ENCODE assay signal across 21 mouse cellular contexts in the genomic region with DNA sequence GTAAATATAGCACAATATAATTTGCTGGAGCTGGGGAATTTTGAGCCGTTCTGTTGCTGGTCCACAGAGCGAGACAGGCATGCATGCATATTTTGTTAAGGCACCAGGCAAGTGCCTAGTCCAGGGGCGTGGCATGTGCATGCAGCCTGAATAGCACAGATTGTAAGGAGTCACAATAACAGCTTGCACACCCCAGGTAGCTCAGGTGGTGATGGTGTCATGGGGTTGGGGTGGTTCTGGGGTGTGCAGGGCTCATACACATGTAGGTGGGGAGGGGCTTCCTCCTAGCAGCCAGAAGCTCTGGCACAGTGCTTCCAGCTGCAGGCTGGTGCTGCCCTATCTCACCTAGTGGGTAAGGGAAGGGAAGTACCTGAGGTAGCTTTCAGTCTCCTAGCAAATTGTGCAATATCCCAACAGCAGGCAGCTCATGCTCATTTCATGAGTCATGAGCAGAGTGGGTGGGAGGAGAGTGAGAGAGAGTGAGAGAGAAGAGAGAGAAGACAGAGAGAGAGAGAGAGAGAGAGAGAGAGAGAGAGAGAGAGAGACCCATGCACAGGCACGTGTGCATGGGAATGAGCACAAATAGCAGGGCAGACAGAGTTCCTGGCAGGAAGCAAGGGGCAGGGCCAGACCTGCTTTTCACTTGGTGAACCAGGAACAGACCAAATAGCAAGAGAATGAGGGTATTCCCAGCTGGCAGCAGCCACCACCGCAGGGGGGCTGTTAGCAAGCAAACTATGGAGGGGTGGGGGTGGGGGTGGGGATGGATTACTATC. TPM values are rescaled to one million over a fixed set of nuclear protein-coding genes. Genes with fewer than 3 reads are reported as not detected.
DNase-seq lines count a peak whose midpoint lies in the region; ATAC-seq and TF ChIP-seq lines count a peak whose summit lies in the region.
"Had no signal": no experiment of that assay in that cellular context is flagged by ENCODE, and none has a peak within 500 bp of the region (broad histone marks: within the 10 kb centered on the region; RNA-seq: fewer than 3 reads in every experiment).

No protein-coding gene starts in this region.

- H3K9ac ChIP-seq in lung, embryonic 14.5 days, result no peak overlapping the region
- H3K9ac ChIP-seq in forebrain, embryonic 14.5 days (ENCODE audit: low read length), result no peak overlapping the region
- H3K9ac ChIP-seq: hindbrain, embryonic 15.5 days; liver, postnatal 0 days; midbrain, embryonic 15.5 days had no signal

- no peak overlapping the region for H3K4me2 ChIP-seq in lung, embryonic 14.5 days
- no peak overlapping the region for H3K4me2 ChIP-seq in forebrain, embryonic 14.5 days (ENCODE audit: low read length)
- H3K4me2 ChIP-seq: hindbrain, embryonic 15.5 days; midbrain, embryonic 15.5 days had no signal

- 76% methylated on average over 5 of the region's 5 CpGs for WGBS in lung, embryonic 14.5 days
- WGBS in forebrain, embryonic 14.5 days, result 85% methylated on average over 5 of the region's 5 CpGs
- WGBS in forebrain, embryonic 10.5 days, result 82% methylated on average over 5 of the region's 5 CpGs

- no peak for DNase-seq in frontal cortex, postnatal 25 days (ENCODE audit: low spot score in 2 of 2)
- no peak for DNase-seq in lung, embryonic 14.5 days
- no peak for DNase-seq in lung, postnatal 14 days
- peak; percentile 62 for DNase-seq in brain, adult 2 months (ENCODE audit: low read depth, low spot score)
- no peak for DNase-seq in forebrain, embryonic 14.5 days (ENCODE audit: low spot score)
- no peak for DNase-seq in forebrain, embryonic 10.5 days (ENCODE audit: extremely low spot score, low spot score)
- no peak for DNase-seq in gastrocnemius, postnatal 25 days
- DNase-seq: adrenal gland, adult 2 months; B cell, adult 2 months; gastrocnemius, postnatal 14 days; heart, postnatal 10 days; kidney, postnatal 14 days; liver, postnatal 0 days; lung, postnatal 36 days; spleen, adult 18-20 months had no signal

- no peaks in the 10 kb centered on the region for H3K36me3 ChIP-seq in lung, embryonic 14.5 days (ENCODE audit: insufficient read depth)
- H3K36me3 ChIP-seq in forebrain, embryonic 14.5 days (ENCODE audit: control insufficient read depth, insufficient read depth, low read length), result no peaks in the 10 kb centered on the region
- no peaks in the 10 kb centered on the region for H3K36me3 ChIP-seq in forebrain, embryonic 10.5 days (replicated peaks)
- H3K36me3 ChIP-seq: hindbrain, embryonic 15.5 days; midbrain, embryonic 15.5 days had no signal

- H3K4me3 ChIP-seq in lung, embryonic 14.5 days (ENCODE audit: low read depth, low read length), result no peak overlapping the region
- no peak overlapping the region for H3K4me3 ChIP-seq in forebrain, embryonic 14.5 days (ENCODE audit: low read depth, low read length)
- H3K4me3 ChIP-seq in forebrain, embryonic 10.5 days, result no peak overlapping the region
- H3K4me3 ChIP-seq: erythroblast, embryonic 14.5 days; hindbrain, embryonic 15.5 days; midbrain, embryonic 15.5 days had no signal

- no peak overlapping the region for H3K27ac ChIP-seq in lung, embryonic 14.5 days (ENCODE audit: low read depth)
- no peak overlapping the region for H3K27ac ChIP-seq in forebrain, embryonic 14.5 days (ENCODE audit: low read depth, low read length)
- H3K27ac ChIP-seq in forebrain, embryonic 10.5 days, result no peak overlapping the region
- H3K27ac ChIP-seq: hindbrain, embryonic 15.5 days; midbrain, embryonic 15.5 days had no signal

- ATAC-seq in frontal cortex, adult (ENCODE audit: low TSS enrichment), result peak; percentile 98
- 0 out of 2 replicates have a peak, but pooled peaks have one; percentile 17 for ATAC-seq in lung, embryonic 14.5 days (ENCODE audit: insufficient read depth)
- ATAC-seq in forebrain, embryonic 14.5 days, result no peak
- ATAC-seq: intestine, postnatal 0 days; liver, postnatal 0 days; midbrain, embryonic 15.5 days had no signal

- no peaks in the 10 kb centered on the region for H3K4me1 ChIP-seq in lung, embryonic 14.5 days (ENCODE audit: insufficient read depth)
- H3K4me1 ChIP-seq in forebrain, embryonic 14.5 days (ENCODE audit: control insufficient read depth, insufficient read depth, low read length), result no peaks in the 10 kb centered on the region
- H3K4me1 ChIP-seq in forebrain, embryonic 10.5 days, result 0 out of 2 replicates have a peak, but pooled peaks cover 5% of the 10 kb centered on the region
- H3K4me1 ChIP-seq: hindbrain, embryonic 15.5 days; midbrain, embryonic 15.5 days had no signal

- no peaks in the 10 kb centered on the region for H3K9me3 ChIP-seq in lung, embryonic 14.5 days (ENCODE audit: low read depth, low read length)
- no peaks in the 10 kb centered on the region for H3K9me3 ChIP-seq in forebrain, embryonic 14.5 days (replicated peaks; ENCODE audit: control insufficient read depth, low read length)
- H3K9me3 ChIP-seq in forebrain, embryonic 10.5 days, result peaks cover 6% of the 10 kb centered on the region
- H3K9me3 ChIP-seq: hindbrain, embryonic 15.5 days; midbrain, embryonic 15.5 days had no signal

- no peaks in the 10 kb centered on the region for H3K27me3 ChIP-seq in lung, embryonic 14.5 days (ENCODE audit: insufficient read depth, low read length)
- H3K27me3 ChIP-seq in forebrain, embryonic 14.5 days (replicated peaks; ENCODE audit: control insufficient read depth, insufficient read depth, low read length), result no peaks in the 10 kb centered on the region
- no peaks in the 10 kb centered on the region for H3K27me3 ChIP-seq in forebrain, embryonic 10.5 days (ENCODE audit: poor library complexity, severe bottlenecking)
- H3K27me3 ChIP-seq: hindbrain, embryonic 15.5 days; midbrain, embryonic 15.5 days had no signal

- TF ChIP-seq CTCF in lung, embryonic 14.5 days (IDR thresholded peaks at IDR 0.05; ENCODE audit: low read depth), result no peak

RNA-seq across cellular contexts. Expression of a gene that starts 7.7 kb away (rescaled TPM):
- polyA plus RNA-seq in lung, embryonic 14.5 days (2014; fragmentation: Nextera tagmentation; extraction: Ambion mirVana), result not detected in 2 replicates
- polyA plus RNA-seq in forebrain, embryonic 14.5 days (2014; fragmentation: Nextera tagmentation; extraction: Ambion mirVana), result not detected in 2 replicates
- not detected in 2 replicates for polyA plus RNA-seq in forebrain, embryonic 10.5 days (2016; fragmentation: Nextera tagmentation; extraction: Ambion mirVana)
- 1 to 10 TPM; 3.7 to 4.0 TPM for total RNA-seq in gastrocnemius, postnatal 25 days (2021)
- polyA plus RNA-seq: adrenal gland, adult 2 months; erythroblast, embryonic 14.5 days; hindbrain, embryonic 15.5 days; intestine, postnatal 0 days; liver, postnatal 0 days; midbrain, embryonic 15.5 days; stomach, embryonic 14.5 days had no signal

RNA-seq across cellular contexts. Expression of a gene that starts 50.9 kb away (rescaled TPM):
- 1.2 TPM in 2 replicates for polyA plus RNA-seq in lung, embryonic 14.5 days (2014; fragmentation: Nextera tagmentation; extraction: Ambion mirVana)
- 0.52 and 0.65 TPM in 2 replicates for polyA plus RNA-seq in forebrain, embryonic 14.5 days (2014; fragmentation: Nextera tagmentation; extraction: Ambion mirVana)
- polyA plus RNA-seq in forebrain, embryonic 10.5 days (2016; fragmentation: Nextera tagmentation; extraction: Ambion mirVana), result 0.52 and 0.64 TPM in 2 replicates
- total RNA-seq in gastrocnemius, postnatal 25 days (2021), result under 1 TPM in 1 of 2 experiments, not detected in 1; 0.27 TPM
- polyA plus RNA-seq: erythroblast, embryonic 14.5 days had no signal

RNA-seq across cellular contexts. Expression of a gene that starts 54.4 kb away (rescaled TPM):
- 0.14 and 0.15 TPM in 2 replicates for polyA plus RNA-seq in lung, embryonic 14.5 days (2014; fragmentation: Nextera tagmentation; extraction: Ambion mirVana)
- polyA plus RNA-seq in forebrain, embryonic 14.5 days (2014; fragmentation: Nextera tagmentation; extraction: Ambion mirVana), result not detected in 2 replicates
- not detected in 2 replicates for polyA plus RNA-seq in forebrain, embryonic 10.5 days (2016; fragmentation: Nextera tagmentation; extraction: Ambion mirVana)
- total RNA-seq in gastrocnemius, postnatal 25 days (2021), result not detected
- total RNA-seq: gastrocnemius, postnatal 14 days had no signal
- polyA plus RNA-seq: adrenal gland, adult 2 months; erythroblast, embryonic 14.5 days; hindbrain, embryonic 15.5 days; midbrain, embryonic 15.5 days; stomach, embryonic 14.5 days had no signal
